Mouse (Mus musculus): Measurements from ENCODE around the gene Col4a1. TPM values are rescaled to one million over a fixed set of nuclear protein-coding genes. Genes with fewer than 3 reads are reported as not detected.

The Col4a1 gene
- polyA plus RNA-seq, 1 experiment: 136 TPM

GRCm38 (mm10) chr8:11259832-11260615 is 52.6 kb downstream of the Col4a1 start:
- no peak for TF ChIP-seq POLR2A (IDR thresholded peaks at IDR 0.05; ENCODE audit: low read depth, low read length)
- TF ChIP-seq CTCF (IDR thresholded peaks at IDR 0.05; ENCODE audit: extremely low read depth, insufficient read length, insufficient replicate concordance, low read depth, low read length): no peak
- Histone ChIP-seq H3K4me1 (ENCODE audit: control insufficient read depth, insufficient read depth, insufficient read length, low read length) (no peaks in the 10 kb centered on the region; the same call in 1 of the 2 replicates), H3K27me3 (ENCODE audit: control insufficient read depth, insufficient read depth, low read length) (no peaks in the 10 kb centered on the region), H3K4me3 (ENCODE audit: low read depth, low read length) (no peak overlapping the region), H3K36me3 (ENCODE audit: control insufficient read depth, insufficient read depth, low read length) (no peaks in the 10 kb centered on the region), H3K27ac (ENCODE audit: insufficient read depth, low read depth, low read length) (no peak overlapping the region)
- 14% methylated on average over 10 of the region's 10 CpGs for WGBS

GRCm38 (mm10) chr8:11258517-11259136 is 54.0 kb downstream of the Col4a1 start:
- no peaks in the 10 kb centered on the region for H3K27me3 ChIP-seq (ENCODE audit: control insufficient read depth, insufficient read depth, low read length)
- H3K4me3 ChIP-seq (ENCODE audit: low read depth, low read length): no peak overlapping the region
- H3K4me1 ChIP-seq (ENCODE audit: control insufficient read depth, insufficient read depth, insufficient read length, low read length): no peaks in the 10 kb centered on the region; the same call in 1 of the 2 replicates
- TF ChIP-seq POLR2A (IDR thresholded peaks at IDR 0.05; ENCODE audit: low read depth, low read length): no peak
- no peak for TF ChIP-seq CTCF (IDR thresholded peaks at IDR 0.05; ENCODE audit: extremely low read depth, insufficient read length, insufficient replicate concordance, low read depth, low read length)
- WGBS: 51% methylated on average over 2 of the region's 2 CpGs
- peak overlapping the region; percentile 2; the same call in 1 of the 2 replicates for H3K27ac ChIP-seq (ENCODE audit: insufficient read depth, low read depth, low read length)
- no peaks in the 10 kb centered on the region for H3K36me3 ChIP-seq (ENCODE audit: control insufficient read depth, insufficient read depth, low read length)

- H3K36me3 ChIP-seq (ENCODE audit: control insufficient read depth, insufficient read depth, low read length): no peaks in the 10 kb centered on the region
- H3K27ac ChIP-seq (ENCODE audit: insufficient read depth, low read depth, low read length): no peak overlapping the region
- H3K4me1 ChIP-seq (ENCODE audit: control insufficient read depth, insufficient read depth, insufficient read length, low read length): no peaks in the 10 kb centered on the region; the same call in 1 of the 2 replicates
- 43% methylated on average over 13 of the region's 13 CpGs for WGBS
- TF ChIP-seq POLR2A (IDR thresholded peaks at IDR 0.05; ENCODE audit: low read depth, low read length): no peak
- no peak for TF ChIP-seq CTCF (IDR thresholded peaks at IDR 0.05; ENCODE audit: extremely low read depth, insufficient read length, insufficient replicate concordance, low read depth, low read length)
- H3K27me3 ChIP-seq (ENCODE audit: control insufficient read depth, insufficient read depth, low read length): no peaks in the 10 kb centered on the region
- no peak overlapping the region for H3K4me3 ChIP-seq (ENCODE audit: low read depth, low read length)
Observed at GRCm38 (mm10) chr8:11257079-11258017, 55.3 kb downstream of the Col4a1 start.

- Histone ChIP-seq H3K27me3 (ENCODE audit: control insufficient read depth, insufficient read depth, low read length) (no peaks in the 10 kb centered on the region), H3K4me3 (ENCODE audit: low read depth, low read length) (no peak overlapping the region), H3K36me3 (ENCODE audit: control insufficient read depth, insufficient read depth, low read length) (no peaks in the 10 kb centered on the region), H3K27ac (ENCODE audit: insufficient read depth, low read depth, low read length) (no peak overlapping the region; the same call in 1 of the 2 replicates), H3K4me1 (ENCODE audit: control insufficient read depth, insufficient read depth, insufficient read length, low read length) (no peaks in the 10 kb centered on the region; the same call in 1 of the 2 replicates)
- TF ChIP-seq CTCF (IDR thresholded peaks at IDR 0.05; ENCODE audit: extremely low read depth, insufficient read length, insufficient replicate concordance, low read depth, low read length): no peak
- no peak for TF ChIP-seq POLR2A (IDR thresholded peaks at IDR 0.05; ENCODE audit: low read depth, low read length)
- WGBS: 68% methylated on average over 7 of the region's 7 CpGs
Observed at GRCm38 (mm10) chr8:11256405-11256804, 56.2 kb downstream of the Col4a1 start.

GRCm38 (mm10) chr8:11255680-11256079 is 56.9 kb downstream of the Col4a1 start:
- no peaks in the 10 kb centered on the region for H3K36me3 ChIP-seq (ENCODE audit: control insufficient read depth, insufficient read depth, low read length)
- H3K27me3 ChIP-seq (ENCODE audit: control insufficient read depth, insufficient read depth, low read length): no peaks in the 10 kb centered on the region
- TF ChIP-seq POLR2A (IDR thresholded peaks at IDR 0.05; ENCODE audit: low read depth, low read length) (no peak), CTCF (IDR thresholded peaks at IDR 0.05; ENCODE audit: extremely low read depth, insufficient read length, insufficient replicate concordance, low read depth, low read length) (no peak)
- H3K4me3 ChIP-seq (ENCODE audit: low read depth, low read length): no peak overlapping the region
- 60% methylated on average over 7 of the region's 7 CpGs for WGBS
- H3K27ac ChIP-seq (ENCODE audit: insufficient read depth, low read depth, low read length): no peak overlapping the region
- no peaks in the 10 kb centered on the region; the same call in 1 of the 2 replicates for H3K4me1 ChIP-seq (ENCODE audit: control insufficient read depth, insufficient read depth, insufficient read length, low read length)

- Histone ChIP-seq H3K4me3 (ENCODE audit: low read depth, low read length) (no peak overlapping the region), H3K4me1 (ENCODE audit: control insufficient read depth, insufficient read depth, insufficient read length, low read length) (no peaks in the 10 kb centered on the region; the same call in 1 of the 2 replicates), H3K27ac (ENCODE audit: insufficient read depth, low read depth, low read length) (no peak overlapping the region), H3K27me3 (ENCODE audit: control insufficient read depth, insufficient read depth, low read length) (no peaks in the 10 kb centered on the region), H3K36me3 (ENCODE audit: control insufficient read depth, insufficient read depth, low read length) (no peaks in the 10 kb centered on the region)
- no peak for TF ChIP-seq CTCF (IDR thresholded peaks at IDR 0.05; ENCODE audit: extremely low read depth, insufficient read length, insufficient replicate concordance, low read depth, low read length)
- no peak for TF ChIP-seq POLR2A (IDR thresholded peaks at IDR 0.05; ENCODE audit: low read depth, low read length)
- WGBS: 76% methylated on average over 10 of the region's 10 CpGs
Observed at GRCm38 (mm10) chr8:11254914-11255530, 57.6 kb downstream of the Col4a1 start.

Data from small intestine, adult 2 months (tissue).